Comparison of ENCODE assay signal across 31 mouse cellular contexts in genomic region chr1:81784305-81784704, GRCm38 (mm10).
"Had no signal": no experiment of that assay in that cellular context is flagged by ENCODE, and none has a peak within 500 bp of the region (broad histone marks: within the 10 kb centered on the region; RNA-seq: fewer than 3 reads in every experiment).

No protein-coding gene starts in this region.

- H3K27me3 ChIP-seq: heart, embryonic 12.5 days; heart, embryonic 13.5 days; heart, embryonic 15.5 days; hindbrain, embryonic 12.5 days; hindbrain, embryonic 13.5 days; hindbrain, embryonic 15.5 days; intestine, embryonic 15.5 days; kidney, embryonic 15.5 days had no signal

- H3K9me3 ChIP-seq: heart, embryonic 12.5 days; heart, embryonic 13.5 days; heart, embryonic 15.5 days; hindbrain, embryonic 10.5 days; hindbrain, embryonic 12.5 days; hindbrain, embryonic 13.5 days; hindbrain, embryonic 15.5 days; intestine, embryonic 15.5 days; kidney, embryonic 15.5 days had no signal

- DNase-seq: heart, postnatal 10 days; heart, postnatal 14 days; heart, postnatal 36 days; heart, postnatal 4 days; kidney, adult 11 months; kidney, adult 18-20 months; kidney, adult 2 months; kidney, adult 8-10 months; kidney, adult 9 months; kidney, postnatal 10 days; kidney, postnatal 14 days; kidney, postnatal 25 days; kidney, postnatal 36 days; kidney, postnatal 4 days; layer of hippocampus, adult 9-11 months; layer of hippocampus, postnatal 36 days had no signal

- H3K4me3 ChIP-seq: heart, embryonic 12.5 days; heart, embryonic 13.5 days; heart, embryonic 15.5 days; hindbrain, embryonic 10.5 days; hindbrain, embryonic 12.5 days; hindbrain, embryonic 13.5 days; hindbrain, embryonic 15.5 days; intestine, embryonic 15.5 days; kidney, embryonic 15.5 days; layer of hippocampus, adult 2 months; left cerebral cortex, adult 2 months had no signal

- H3K27ac ChIP-seq: heart, embryonic 13.5 days; heart, embryonic 15.5 days; hindbrain, embryonic 10.5 days; hindbrain, embryonic 12.5 days; hindbrain, embryonic 13.5 days; hindbrain, embryonic 14.5 days; hindbrain, embryonic 15.5 days; hindbrain, postnatal 0 days; intestine, embryonic 15.5 days; kidney, embryonic 15.5 days; kidney, postnatal 0 days; layer of hippocampus, adult 2 months; left cerebral cortex, adult 2 months had no signal

- H3K9ac ChIP-seq: heart, embryonic 12.5 days; heart, embryonic 13.5 days; heart, embryonic 15.5 days; hindbrain, embryonic 12.5 days; hindbrain, embryonic 13.5 days; hindbrain, embryonic 14.5 days; hindbrain, embryonic 15.5 days; intestine, embryonic 15.5 days; kidney, embryonic 15.5 days had no signal

- H3K36me3 ChIP-seq: heart, embryonic 12.5 days; heart, embryonic 13.5 days; heart, embryonic 15.5 days; hindbrain, embryonic 10.5 days; hindbrain, embryonic 12.5 days; hindbrain, embryonic 13.5 days; hindbrain, embryonic 15.5 days; intestine, embryonic 15.5 days; kidney, embryonic 15.5 days had no signal

- H3K4me1 ChIP-seq: heart, embryonic 12.5 days; heart, embryonic 13.5 days; heart, embryonic 15.5 days; hindbrain, embryonic 10.5 days; hindbrain, embryonic 12.5 days; hindbrain, embryonic 13.5 days; hindbrain, embryonic 15.5 days; intestine, embryonic 15.5 days; kidney, embryonic 15.5 days had no signal

- H3K4me2 ChIP-seq: heart, embryonic 11.5 days; heart, embryonic 12.5 days; heart, embryonic 13.5 days; heart, embryonic 15.5 days; hindbrain, embryonic 12.5 days; hindbrain, embryonic 13.5 days; hindbrain, embryonic 14.5 days; hindbrain, embryonic 15.5 days; intestine, embryonic 15.5 days; kidney, embryonic 15.5 days had no signal
